In genomic region chr8:86652546-86652945, GRCm38 (mm10) we compare ENCODE assay signal across 14 mouse cellular contexts.
"Had no signal": no experiment of that assay in that cellular context is flagged by ENCODE, and none has a peak within 500 bp of the region (broad histone marks: within the 10 kb centered on the region; RNA-seq: fewer than 3 reads in every experiment).

No protein-coding gene starts in this region.

- H3K9ac ChIP-seq: limb, embryonic 15.5 days; liver, embryonic 12.5 days; lung, embryonic 14.5 days; neural tube, embryonic 12.5 days had no signal

- H3K9me3 ChIP-seq: limb, embryonic 15.5 days; liver, embryonic 12.5 days; midbrain, embryonic 10.5 days; neural tube, embryonic 12.5 days had no signal

- H3K4me1 ChIP-seq: limb, embryonic 15.5 days; liver, embryonic 12.5 days; midbrain, embryonic 10.5 days; neural tube, embryonic 12.5 days had no signal

- H3K27ac ChIP-seq: kidney, postnatal 0 days; limb, embryonic 15.5 days; liver, embryonic 12.5 days; midbrain, embryonic 10.5 days; neural tube, embryonic 12.5 days; stomach, postnatal 0 days had no signal

- DNase-seq: kidney, adult 11 months; kidney, adult 9 months; kidney, postnatal 36 days; lung, embryonic 14.5 days; lung, postnatal 10 days; lung, postnatal 4 days; thymus, postnatal 4 days had no signal

- H3K4me3 ChIP-seq: limb, embryonic 15.5 days; liver, embryonic 12.5 days; midbrain, embryonic 10.5 days; myocyte; neural tube, embryonic 12.5 days had no signal

- H3K4me2 ChIP-seq: limb, embryonic 15.5 days; liver, embryonic 12.5 days; lung, embryonic 14.5 days; neural tube, embryonic 12.5 days had no signal

- H3K27me3 ChIP-seq: limb, embryonic 15.5 days; liver, embryonic 12.5 days; neural tube, embryonic 12.5 days had no signal

- ATAC-seq: liver, embryonic 12.5 days had no signal
